19 mouse cellular contexts compared by ENCODE assay signal in genomic region chr9:58272855-58273254, GRCm38 (mm10). TPM values are rescaled to one million over a fixed set of nuclear protein-coding genes. Genes with fewer than 3 reads are reported as not detected.
DNase-seq lines count a peak whose midpoint lies in the region; ATAC-seq and TF ChIP-seq lines count a peak whose summit lies in the region.
"Had no signal": no experiment of that assay in that cellular context is flagged by ENCODE, and none has a peak within 500 bp of the region (broad histone marks: within the 10 kb centered on the region; RNA-seq: fewer than 3 reads in every experiment).

No protein-coding gene starts in this region.

- no peak; the same call in 1 of the 2 replicates for TF ChIP-seq EP300 in CH12.LX (IDR thresholded peaks at IDR 0.05; ENCODE audit: low read length)

- peak overlapping the region; percentile 62 for H3K9ac ChIP-seq in CH12.LX (ENCODE audit: insufficient read depth, low read depth)
- H3K9ac ChIP-seq: liver, embryonic 12.5 days; lung, embryonic 14.5 days; neural tube, embryonic 12.5 days; stomach, embryonic 15.5 days had no signal

- in situ Hi-C loops in CH12.LX (cut with MboI; ENCODE audit: low pct_ligation_motif_present, low pct_unique_long_range_greater_than_20kb, low sequenced_read_pairs) = loop anchor here (25.0 kb wide), 1 partner anchor 461 kb away; no protein-coding TSS in a partner anchor

- H3K9me3 ChIP-seq in CH12.LX (replicated peaks; ENCODE audit: low read length) = no peaks in the 10 kb centered on the region
- H3K9me3 ChIP-seq: heart, embryonic 10.5 days; liver, embryonic 12.5 days; neural tube, embryonic 12.5 days; stomach, embryonic 15.5 days had no signal

- H3K4me1 ChIP-seq in CH12.LX (ENCODE audit: control insufficient read depth in 1 of 2, insufficient read depth in 2 of 2) = peaks cover 23 to 83% of the 10 kb centered on the region in 2 experiments
- H3K4me1 ChIP-seq in embryonic fibroblast, embryonic 13.5 days (ENCODE audit: control insufficient read depth, insufficient read depth, low read length) = peaks cover 14% of the 10 kb centered on the region; the same call in 1 of the 2 replicates

- peak; percentile 43 for DNase-seq in kidney, adult 18-20 months
- DNase-seq in kidney, postnatal 4 days = no peak
- DNase-seq in A20 (ENCODE audit: low read depth, low spot score) (peak; percentile 78), CH12.LX (ENCODE audit: extremely low read depth) (peak; percentile 88)
- DNase-seq in heart, adult 18-20 months = no peak
- DNase-seq: cerebellum, adult 8-10 months; gastrocnemius, postnatal 10 days; heart, postnatal 10 days; lung, embryonic 14.5 days; right cerebral cortex, adult 18-20 months; thymus, adult 18-20 months had no signal

- no peak for TF ChIP-seq CTCF in CH12.LX (conservative IDR thresholded peaks at IDR 0.05 in 1 of 2, IDR thresholded peaks at IDR 0.05 in 1 of 2; ENCODE audit: low read depth in 2 of 2, low read length in 2 of 2)
- no peak for TF ChIP-seq CTCF in embryonic fibroblast, embryonic 13.5 days (IDR thresholded peaks at IDR 0.05; ENCODE audit: borderline replicate concordance, insufficient read depth, low read length)

- H3K79me2 ChIP-seq in CH12.LX (replicated peaks; ENCODE audit: control insufficient read depth, extremely low read depth, insufficient read depth, poor library complexity, severe bottlenecking) = no peaks in the 10 kb centered on the region

- no peaks in the 10 kb centered on the region for H3K36me3 ChIP-seq in CH12.LX (replicated peaks in 1 of 2; ENCODE audit: control insufficient read depth in 1 of 2, insufficient read depth in 1 of 2, low read length in 1 of 2)
- H3K36me3 ChIP-seq: heart, embryonic 10.5 days; liver, embryonic 12.5 days; neural tube, embryonic 12.5 days; stomach, embryonic 15.5 days had no signal

- dilution Hi-C loops in CH12.LX (cut with MboI; ENCODE audit: extremely low pct_ligation_motif_present, extremely low pct_unique_long_range_greater_than_20kb, low sequenced_read_pairs) = no loop called here

- no peaks in the 10 kb centered on the region for H3K27me3 ChIP-seq in CH12.LX (replicated peaks)
- H3K27me3 ChIP-seq: liver, embryonic 12.5 days; neural tube, embryonic 12.5 days; stomach, embryonic 15.5 days had no signal

- peak; percentile 60; the same call in 1 of the 2 replicates for TF ChIP-seq POLR2A in CH12.LX (IDR thresholded peaks at IDR 0.05; ENCODE audit: low read depth, low read length)
- no peak for TF ChIP-seq POLR2A in embryonic fibroblast, embryonic 13.5 days (IDR thresholded peaks at IDR 0.05; ENCODE audit: low read depth, low read length)

- peak overlapping the region; percentile 99 for H3K27ac ChIP-seq in CH12.LX (ENCODE audit: insufficient read depth, low read depth)
- 0 out of 2 replicates have a peak overlapping the region, but pooled peaks have one; percentile 12 for H3K27ac ChIP-seq in embryonic fibroblast, embryonic 13.5 days (ENCODE audit: insufficient read depth, low read length)
- H3K27ac ChIP-seq: heart, embryonic 10.5 days; liver, embryonic 12.5 days; neural tube, embryonic 12.5 days; stomach, embryonic 15.5 days had no signal

- no peak overlapping the region for H3K4me3 ChIP-seq in CH12.LX (replicated peaks in 1 of 3; ENCODE audit: low read depth in 2 of 3, low read length in 2 of 3, poor library complexity in 1 of 3)
- no peak overlapping the region for H3K4me3 ChIP-seq in embryonic fibroblast, embryonic 13.5 days (ENCODE audit: insufficient read depth, low read length)
- H3K4me3 ChIP-seq: heart, embryonic 10.5 days; liver, embryonic 12.5 days; neural tube, embryonic 12.5 days; stomach, embryonic 15.5 days had no signal

- no peak for TF ChIP-seq RAD21 in CH12.LX (IDR thresholded peaks at IDR 0.05; ENCODE audit: low read depth, low read length)

- no peak for ATAC-seq in megakaryocyte progenitor cell, adult 5-6 weeks (replicated peaks; ENCODE audit: poor library complexity)
- ATAC-seq: liver, embryonic 12.5 days had no signal

- peak overlapping the region; percentile 79 for H3K4me2 ChIP-seq in CH12.LX (ENCODE audit: insufficient read depth, low read depth, poor library complexity, severe bottlenecking)
- H3K4me2 ChIP-seq: liver, embryonic 12.5 days; lung, embryonic 14.5 days; midbrain, embryonic 11.5 days; neural tube, embryonic 12.5 days; stomach, embryonic 15.5 days had no signal

TF ChIP-seq in CH12.LX, 34 proteins besides CTCF, POLR2A, EP300 and RAD21:
- TF ChIP-seq IRF4 (IDR thresholded peaks at IDR 0.05; ENCODE audit: low read depth, low read length) (peak; percentile 49), ELF1 (IDR thresholded peaks at IDR 0.05; ENCODE audit: low read depth, low read length) (peak; percentile 72), TCF12 (IDR thresholded peaks at IDR 0.05; ENCODE audit: low read depth, low read length) (peak; percentile 49; the same call in 1 of the 2 replicates), MEF2A (IDR thresholded peaks at IDR 0.05; ENCODE audit: borderline replicate concordance, low read depth, low read length) (peak; percentile 68; the same call in 1 of the 2 replicates), NELFE (IDR thresholded peaks at IDR 0.05; ENCODE audit: low read depth, low read length) (0 out of 2 replicates have a peak, but pooled peaks have one; percentile 37), RCOR1 (conservative IDR thresholded peaks at IDR 0.05; ENCODE audit: low read depth, low read length) (no peak), JUN (IDR thresholded peaks at IDR 0.05; ENCODE audit: insufficient read depth, low read depth, low read length) (0 out of 2 replicates have a peak, but pooled peaks have one; percentile 9), PAX5 (IDR thresholded peaks at IDR 0.05; ENCODE audit: low read length) (no peak), MAFK (IDR thresholded peaks at IDR 0.05; ENCODE audit: insufficient replicate concordance, low read length) (no peak), TBP (conservative IDR thresholded peaks at IDR 0.05; ENCODE audit: low read depth, low read length) (peak; percentile 78; the same call in 1 of the 2 replicates), BHLHE40 (IDR thresholded peaks at IDR 0.05; ENCODE audit: low read depth, low read length) (peak; percentile 56; the same call in 1 of the 2 replicates), ETS1 (conservative IDR thresholded peaks at IDR 0.05; ENCODE audit: low read depth, low read length) (peak; percentile 81), ZNF384 (IDR thresholded peaks at IDR 0.05; ENCODE audit: low read depth, low read length) (peak; percentile 54; the same call in 1 of the 2 replicates)

RNA-seq across cellular contexts. Expression of gene Stoml1, which starts 19.9 kb away (rescaled TPM):
- 40.7 and 41.1 TPM in 2 replicates for total RNA-seq in CH12.LX (2012; rRNA removed)
- 35.3 and 35.4 TPM in 2 replicates for total RNA-seq in CH12.LX (2014; rRNA removed)
- 34.0 and 35.4 TPM in 2 replicates for polyA plus RNA-seq in CH12.LX (2012; ENCODE audit: insufficient read length, low read depth)
- polyA plus RNA-seq in embryonic fibroblast, embryonic 13.5 days (2011; ENCODE audit: insufficient read length, low read depth, missing spikeins) = 25.9 and 27.0 TPM in 2 replicates
- 1.9 and 6.7 TPM in 2 replicates for total RNA-seq in megakaryocyte progenitor cell, adult 5-6 weeks (2015)
- total RNA-seq in megakaryocyte progenitor cell, adult 5-6 weeks (2017) = 7.3 and 7.9 TPM in 2 replicates
- total RNA-seq in heart, adult 18-20 months (2021) = 10 to 100 TPM; 10.2 to 10.5 TPM

RNA-seq across cellular contexts. Expression of gene Pml, which starts 23.3 kb away (rescaled TPM):
- total RNA-seq in CH12.LX (2012; rRNA removed) (21.2 and 26.6 TPM in 2 replicates), CH12.LX (2014; rRNA removed) (6.4 and 8.3 TPM in 2 replicates)
- 54.1 and 56.9 TPM in 2 replicates for polyA plus RNA-seq in CH12.LX (2012; ENCODE audit: insufficient read length, low read depth)
- 56.3 and 86.6 TPM in 2 replicates for polyA plus RNA-seq in embryonic fibroblast, embryonic 13.5 days (2011; ENCODE audit: insufficient read length, low read depth, missing spikeins)
- total RNA-seq in megakaryocyte progenitor cell, adult 5-6 weeks (2015) = 32.6 and 41.2 TPM in 2 replicates
- total RNA-seq in megakaryocyte progenitor cell, adult 5-6 weeks (2017) = 13.2 and 14.5 TPM in 2 replicates
- total RNA-seq in heart, adult 18-20 months (2021) = 1 to 10 TPM; 8.1 to 8.8 TPM

RNA-seq across cellular contexts. Expression of gene Loxl1, which starts 40.1 kb away (rescaled TPM):
- not detected in 2 replicates for total RNA-seq in CH12.LX (2012; rRNA removed)
- not detected in 2 replicates for total RNA-seq in CH12.LX (2014; rRNA removed)
- polyA plus RNA-seq in CH12.LX (2012; ENCODE audit: insufficient read length, low read depth) = not detected in 2 replicates
- polyA plus RNA-seq in embryonic fibroblast, embryonic 13.5 days (2011; ENCODE audit: insufficient read length, low read depth, missing spikeins) = 158 and 210 TPM in 2 replicates
- not detected in 2 replicates for total RNA-seq in megakaryocyte progenitor cell, adult 5-6 weeks (2015)
- total RNA-seq in megakaryocyte progenitor cell, adult 5-6 weeks (2017) = not detected in 2 replicates
- total RNA-seq in heart, adult 18-20 months (2021) = 10 to 100 TPM; 18.3 to 20.2 TPM
- total RNA-seq: monocyte, adult 5-6 weeks had no signal

Comparison
In these comparisons a context has a peak if more than half of its experiments do, and no peak if none do; other contexts are left out.
1. DNase-seq: peak in kidney, adult 18-20 months (single experiment), A20 (single experiment) and CH12.LX (single experiment); none in kidney, postnatal 4 days (0 of 2) and heart, adult 18-20 months (0 of 2).
2. RNA of gene Loxl1, which starts 40.1 kb away (total RNA-seq): 18.3 to 20.2 TPM in heart, adult 18-20 months; not detected in CH12.LX and not detected in megakaryocyte progenitor cell, adult 5-6 weeks; every median in the first group is over 10 times any median in the second.